Mouse (Mus musculus) CD4-positive helper T cell, adult 2 months (primary cell): ENCODE results near the gene Ruvbl2.

ENCODE experiments used
- DNase-seq: peaks from one replicate; pipeline ENCODE4 v3.0.0-alpha.2; 2012; ENCODE audit warnings: low read depth, missing footprints, low spot score

Ruvbl2 gene

DNA sequence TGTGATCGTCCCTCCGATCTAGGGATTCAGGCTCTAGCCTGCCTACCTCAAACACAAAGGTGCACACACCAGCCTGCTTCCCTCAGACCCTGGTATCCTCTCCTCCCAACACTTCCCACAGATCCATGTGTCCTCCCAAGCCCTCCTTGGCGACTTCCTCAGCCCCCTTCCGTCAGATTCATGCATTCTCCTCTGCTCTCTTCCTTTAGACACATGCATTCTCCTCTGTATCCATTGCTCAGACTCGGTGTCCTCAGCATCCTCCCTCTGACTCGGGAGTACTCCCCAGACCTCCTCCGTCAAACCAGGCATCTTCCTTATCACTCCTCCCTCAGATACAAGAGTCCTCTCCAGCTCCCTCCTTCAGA lies 4.1 kb downstream of the Ruvbl2 start:
- DNase-seq, result no peak

DNA sequence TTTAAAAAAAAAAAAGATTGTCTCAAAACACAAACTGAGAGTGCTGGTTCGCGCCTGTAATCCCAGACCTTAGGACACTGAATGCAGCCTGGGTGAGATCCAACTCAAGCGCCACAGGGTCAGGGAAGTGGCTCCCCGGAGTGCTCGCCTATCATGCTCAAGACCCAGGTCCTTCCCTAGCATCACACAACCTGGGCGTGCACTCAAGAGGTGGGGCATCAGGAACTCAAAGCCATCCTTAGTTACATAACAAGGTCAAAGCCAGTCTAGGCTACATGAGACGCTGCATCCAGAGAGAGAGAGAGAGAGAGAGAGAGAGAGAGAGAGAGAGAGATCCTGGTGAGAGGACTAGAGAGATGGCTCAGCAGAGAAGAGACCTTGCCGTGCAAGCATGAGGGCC lies 11.3 kb downstream of the Ruvbl2 start:
- no peak for DNase-seq

DNA sequence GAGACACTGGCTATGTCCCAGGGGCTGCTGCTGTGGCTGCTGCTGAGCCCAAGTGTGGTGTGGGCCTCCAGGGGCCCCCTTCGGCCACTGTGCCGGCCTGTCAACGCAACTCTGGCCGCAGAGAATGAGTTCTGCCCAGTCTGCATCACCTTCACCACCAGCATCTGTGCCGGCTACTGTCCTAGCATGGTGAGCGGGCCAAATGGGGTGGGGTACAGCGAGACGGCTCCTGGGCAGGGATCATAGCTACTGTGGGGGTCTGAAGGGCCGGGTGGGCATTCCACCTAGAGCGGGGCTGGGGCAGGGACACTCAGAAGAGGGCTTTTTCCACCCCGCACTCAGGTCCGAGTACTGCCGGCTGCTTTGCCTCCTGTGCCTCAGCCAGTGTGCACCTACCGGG lies 16.7 kb downstream of the Ruvbl2 start:
- no peak for DNase-seq

DNA sequence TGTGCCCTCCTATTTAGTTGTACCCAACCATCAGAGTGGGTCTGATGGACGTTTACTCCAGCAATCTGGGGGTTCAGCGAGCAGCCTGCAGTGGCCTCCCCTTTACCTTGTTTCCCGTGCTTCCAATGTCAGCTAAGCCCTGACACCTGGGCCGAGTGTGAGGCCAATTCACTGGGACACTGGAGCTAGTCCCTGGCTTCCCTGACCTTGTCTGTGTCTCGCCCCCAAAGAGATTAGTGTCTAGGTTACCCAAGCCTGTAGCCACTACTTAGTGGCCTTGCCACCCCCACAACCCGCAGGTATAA lies 17.3 kb downstream of the Ruvbl2 start, which contains the start of gene Lhb:
Lhb (plus strand) TSS at position 206 of the 305 bp plus-strand sequence.
- DNase-seq, result no peak

DNA sequence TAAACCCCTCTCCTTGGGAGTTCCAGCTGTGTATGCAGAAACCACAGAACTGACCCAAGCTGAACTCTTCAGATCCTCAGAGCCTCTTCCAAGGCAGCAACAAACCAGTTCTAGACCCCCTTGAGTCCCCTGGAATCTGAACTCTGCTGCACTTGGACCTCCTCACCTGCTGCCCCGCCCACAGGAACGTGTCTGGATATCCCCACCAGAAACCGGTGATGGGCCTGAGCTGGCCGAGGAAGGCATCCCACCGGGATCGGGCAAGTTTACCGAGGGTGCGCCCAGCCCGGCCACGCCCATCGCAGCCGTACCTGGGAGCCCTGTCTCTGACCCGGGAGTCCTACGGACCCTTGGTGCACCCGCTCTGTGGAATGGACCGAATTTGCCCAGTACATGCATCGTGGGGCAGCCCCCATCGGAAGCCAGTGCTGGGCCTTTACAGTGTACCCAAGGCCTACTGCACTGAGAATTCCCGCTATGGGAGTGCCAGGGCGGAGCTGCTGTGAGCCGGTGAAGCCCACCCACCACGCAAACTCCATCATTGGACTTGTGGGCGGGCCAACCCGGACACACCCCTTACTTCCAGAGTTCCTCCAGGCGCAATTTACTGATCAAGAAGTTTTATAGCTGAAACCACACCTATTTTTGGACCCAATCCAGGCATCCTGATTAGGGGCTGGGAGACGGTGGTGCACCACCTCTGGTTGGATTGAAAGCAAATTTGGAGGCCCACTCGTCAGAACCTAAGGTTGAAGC lies 17.9 kb downstream of the Ruvbl2 start:
- no peak for DNase-seq

DNA sequence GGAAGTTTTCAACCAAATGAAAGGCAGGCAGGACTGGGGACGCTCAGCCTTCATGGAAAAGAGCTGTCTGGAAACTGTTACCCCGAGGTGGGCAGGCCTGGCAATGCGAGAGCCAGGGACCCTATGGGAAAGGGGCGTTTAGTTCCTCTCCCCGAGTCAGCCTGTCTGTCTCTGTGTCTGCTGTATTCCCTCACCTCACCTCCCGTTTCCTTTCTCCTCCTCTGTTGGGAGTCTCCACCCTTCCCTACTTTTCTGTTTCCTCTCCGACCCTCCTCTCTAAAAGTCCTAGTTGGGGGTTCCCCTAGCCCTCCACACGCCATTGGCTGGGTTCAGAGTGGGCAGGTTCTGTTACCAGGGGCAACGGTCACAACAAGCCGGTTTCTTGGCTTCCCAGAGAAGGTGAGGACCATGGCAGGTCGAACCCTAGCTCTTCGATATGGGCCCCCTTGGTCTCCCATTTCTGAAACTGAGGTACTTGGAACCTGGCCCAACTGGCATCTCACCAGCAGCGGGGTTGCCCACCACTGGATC lies 19.9 kb downstream of the Ruvbl2 start:
- DNase-seq, result no peak

DNA sequence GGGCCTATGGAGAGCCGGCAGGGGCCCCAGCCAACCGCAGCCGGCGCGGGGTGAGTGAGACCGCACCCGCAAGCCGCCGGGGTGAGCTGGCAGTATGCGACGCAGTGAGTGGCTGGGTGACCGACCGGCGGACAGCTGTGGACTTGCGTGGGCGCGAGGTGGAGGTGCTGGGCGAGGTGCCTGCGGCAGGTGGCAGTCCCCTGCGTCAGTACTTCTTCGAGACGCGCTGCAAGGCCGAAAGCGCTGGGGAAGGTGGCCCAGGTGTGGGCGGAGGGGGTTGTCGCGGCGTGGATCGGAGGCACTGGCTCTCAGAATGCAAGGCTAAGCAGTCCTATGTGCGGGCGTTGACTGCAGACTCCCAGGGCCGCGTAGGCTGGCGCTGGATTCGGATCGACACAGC lies 22.3 kb downstream of the Ruvbl2 start:
- DNase-seq, result peak; percentile 72

DNA sequence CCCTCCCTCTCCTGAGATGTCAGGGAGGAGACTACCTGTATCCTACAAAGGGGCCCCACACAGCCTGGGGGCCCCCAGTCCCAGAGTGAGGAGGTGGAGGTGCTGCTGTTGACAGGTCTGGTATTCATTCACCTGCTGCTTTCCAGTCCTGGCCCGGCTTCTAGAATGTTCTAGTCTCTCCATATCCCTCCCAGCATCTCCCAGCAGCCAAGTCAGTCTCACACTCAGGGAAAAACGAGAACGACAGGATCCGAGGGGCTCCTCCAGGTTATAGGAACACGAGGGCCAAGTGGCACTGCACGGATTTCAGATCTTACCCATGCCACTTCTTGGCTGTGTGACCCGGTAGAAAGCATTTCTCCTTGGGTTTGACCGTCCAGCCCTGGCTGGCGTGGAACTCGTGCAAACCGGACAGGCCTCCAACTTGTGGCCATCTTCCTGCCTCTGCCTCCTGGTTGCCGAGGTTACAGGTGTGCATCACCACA lies 23.1 kb downstream of the Ruvbl2 start:
- DNase-seq, result no peak

DNA sequence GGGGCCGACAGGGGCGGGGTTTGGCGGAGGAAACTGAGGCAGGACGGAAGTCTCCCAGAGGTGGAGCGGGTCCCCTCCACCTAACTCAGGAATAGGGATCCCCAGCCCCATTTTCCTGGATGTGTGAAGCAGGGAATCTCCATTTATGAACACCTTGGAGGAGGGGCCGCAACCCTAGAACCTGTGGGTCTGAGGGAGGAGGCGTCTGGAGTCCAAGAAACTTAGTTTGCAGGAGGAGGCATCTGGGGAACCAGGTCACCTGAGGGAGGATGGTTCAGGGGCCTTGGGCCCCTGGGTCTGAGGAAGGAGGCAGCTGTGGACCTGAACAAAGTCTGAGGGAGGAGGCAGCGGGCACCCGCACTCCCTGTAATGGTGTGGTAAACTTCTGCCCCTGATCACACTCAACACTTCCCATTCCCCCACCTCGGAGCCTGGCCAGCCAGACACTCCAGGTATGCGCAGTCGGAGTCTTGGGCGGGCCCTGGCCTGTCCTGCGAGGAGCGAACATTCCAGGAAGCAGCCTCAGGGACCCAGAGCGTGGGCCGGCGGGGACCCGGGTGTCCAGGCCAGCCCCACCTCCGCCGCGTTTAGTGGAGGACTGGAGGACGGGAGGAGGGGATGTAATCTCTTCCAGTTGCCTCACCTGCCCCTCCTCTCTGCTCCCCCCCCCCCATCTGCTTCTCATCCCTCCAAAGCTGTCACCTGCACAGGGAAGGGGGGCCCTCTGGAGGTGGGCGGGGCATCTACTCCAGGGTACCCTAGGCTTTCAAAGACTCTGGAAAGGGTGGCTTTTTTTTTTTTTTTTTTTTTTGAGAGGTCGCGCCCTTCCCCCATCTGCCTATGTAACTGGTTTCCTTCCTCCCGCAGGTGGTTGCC lies 23.8 kb downstream of the Ruvbl2 start:
- peak; percentile 25 for DNase-seq

DNA sequence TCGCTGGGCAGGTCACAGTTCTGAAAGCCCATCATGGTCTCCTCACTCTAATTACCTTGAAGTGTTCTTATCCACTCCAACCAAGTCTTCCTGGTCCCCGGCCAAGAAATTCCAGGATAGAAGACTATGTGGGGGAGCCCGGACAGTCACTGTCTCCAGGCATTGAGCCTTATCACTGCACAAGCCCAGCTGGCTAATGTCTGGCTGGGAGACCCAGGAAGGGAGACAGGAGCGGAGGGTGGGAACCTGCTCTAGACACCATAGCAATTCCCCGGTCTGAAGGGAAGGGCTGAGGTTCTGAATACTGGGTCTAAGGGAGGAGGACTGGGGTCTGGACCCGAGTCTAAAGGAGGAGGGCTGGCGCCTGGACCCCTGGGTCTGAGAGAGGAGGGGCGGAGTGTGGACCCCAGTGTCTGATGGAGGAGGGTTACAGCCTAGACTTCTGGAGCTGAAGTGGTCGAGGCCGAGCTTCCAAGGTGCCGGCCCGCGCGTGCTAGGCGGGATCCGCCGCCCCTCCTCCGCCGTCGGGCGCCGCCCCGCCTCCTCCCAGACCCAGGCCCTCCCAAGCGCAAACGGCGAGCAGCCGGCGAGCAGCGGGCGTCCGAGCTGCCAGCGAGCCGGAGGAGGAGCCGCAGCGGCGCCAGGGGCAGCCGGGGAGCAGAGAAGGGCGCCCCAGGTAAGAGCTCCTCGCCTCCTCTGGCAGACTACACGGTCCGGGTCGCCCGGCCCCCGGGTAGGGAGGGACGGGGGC lies 24.6 kb downstream of the Ruvbl2 start, which contains the start of gene Ntf5:
Ntf5 (plus strand) TSS at position 583 of the 751 bp plus-strand sequence.
- DNase-seq, result peak; percentile 37

DNA sequence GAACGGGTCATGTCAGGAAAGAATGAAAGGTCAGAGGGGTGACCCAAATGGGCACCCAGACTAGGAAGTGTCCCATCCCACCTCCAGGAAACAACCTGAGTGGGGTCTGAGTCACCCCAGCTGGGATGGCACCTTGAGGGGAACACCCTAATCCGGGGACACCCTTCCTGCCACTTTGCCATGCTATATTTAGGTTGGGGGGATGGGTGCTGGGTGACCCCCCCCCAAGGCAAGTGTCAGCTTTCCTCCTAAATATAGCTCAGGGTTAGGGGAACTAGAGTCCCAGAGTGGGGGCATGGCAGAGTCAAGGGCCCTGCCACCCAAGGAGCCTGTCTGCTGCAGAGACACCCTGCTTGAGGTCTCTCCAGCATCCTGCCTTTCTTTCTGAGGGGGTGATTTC lies 25.5 kb downstream of the Ruvbl2 start:
- no peak for DNase-seq

DNA sequence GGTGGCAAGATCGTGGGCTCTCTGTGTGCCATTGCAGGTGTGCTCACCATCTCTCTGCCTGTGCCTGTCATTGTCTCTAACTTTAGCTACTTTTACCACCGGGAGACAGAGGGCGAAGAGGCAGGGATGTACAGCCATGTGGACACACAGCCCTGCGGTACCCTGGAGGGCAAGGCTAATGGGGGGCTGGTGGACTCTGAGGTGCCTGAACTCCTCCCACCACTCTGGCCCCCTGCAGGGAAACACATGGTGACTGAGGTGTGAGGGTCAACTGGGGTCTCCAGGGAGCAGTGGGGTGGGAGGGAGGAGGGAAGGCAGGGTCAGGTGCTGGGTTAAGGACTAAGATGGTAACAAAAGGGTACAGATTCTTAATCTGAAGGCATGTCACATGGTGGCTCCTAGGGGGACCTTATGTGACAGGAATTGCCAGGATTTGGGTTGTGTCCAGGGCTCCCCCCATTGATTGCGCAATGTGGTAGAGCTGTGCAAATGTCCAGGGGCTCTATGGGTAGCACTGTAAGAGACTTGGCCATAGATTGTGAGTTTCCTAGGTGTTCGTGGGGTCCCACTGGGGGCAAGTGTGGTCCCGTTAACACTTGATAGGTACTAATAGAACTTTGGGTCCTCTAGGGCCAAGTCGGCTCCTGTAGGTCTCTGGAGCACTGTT lies 28.3 kb downstream of the Ruvbl2 start:
- no peak for DNase-seq

DNA sequence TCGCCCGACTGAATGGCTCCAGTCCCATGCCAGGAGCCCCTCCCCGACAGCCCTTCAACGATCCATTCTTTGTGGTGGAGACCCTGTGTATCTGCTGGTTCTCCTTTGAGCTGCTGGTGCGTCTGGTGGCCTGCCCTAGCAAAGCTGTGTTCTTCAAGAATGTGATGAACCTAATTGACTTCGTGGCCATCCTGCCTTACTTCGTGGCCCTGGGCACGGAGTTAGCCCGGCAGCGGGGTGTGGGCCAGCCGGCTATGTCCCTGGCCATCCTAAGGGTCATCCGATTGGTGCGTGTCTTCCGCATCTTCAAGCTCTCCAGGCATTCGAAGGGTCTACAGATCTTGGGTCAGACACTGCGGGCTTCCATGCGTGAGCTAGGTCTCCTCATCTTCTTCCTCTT lies 28.9 kb downstream of the Ruvbl2 start:
- DNase-seq, result no peak

DNA sequence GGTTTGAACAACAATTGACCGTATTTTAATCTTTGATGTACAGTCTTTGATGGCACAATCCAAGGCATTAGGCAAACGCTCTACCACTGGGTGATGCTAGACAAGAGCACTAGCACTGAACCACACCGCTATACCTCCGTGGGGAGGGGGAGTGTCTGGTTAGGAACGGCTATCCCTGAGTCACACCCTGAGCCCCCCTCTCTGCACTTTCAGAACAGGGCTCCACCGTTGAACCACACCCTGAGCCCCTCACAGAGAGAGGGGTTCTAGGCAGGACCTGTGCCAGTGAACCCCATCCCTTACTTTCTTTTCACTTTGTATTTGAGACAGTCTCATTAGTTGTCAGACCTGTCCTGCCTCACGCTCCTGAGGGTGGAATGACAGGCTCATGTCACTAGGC lies 29.5 kb downstream of the Ruvbl2 start:
- DNase-seq, result no peak

DNA sequence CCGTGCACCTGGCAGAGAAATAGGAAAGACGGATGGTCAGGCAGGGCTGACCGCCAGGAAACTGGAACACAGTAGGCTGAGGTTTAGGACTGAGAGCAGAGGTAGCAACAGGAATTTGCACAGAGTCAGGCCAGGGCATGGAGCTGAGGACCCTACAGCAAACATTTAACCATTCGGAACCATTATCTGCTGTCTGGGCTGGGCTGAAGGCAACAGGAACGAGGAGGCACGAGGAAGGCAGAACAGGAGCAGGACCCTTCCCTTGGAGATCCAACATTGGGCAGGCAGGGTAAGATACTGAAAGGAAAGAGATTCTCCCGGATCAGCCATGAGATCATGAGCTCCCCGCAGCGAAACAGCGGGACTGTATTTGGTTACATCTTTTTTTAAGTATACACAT lies 30.1 kb downstream of the Ruvbl2 start:
- DNase-seq, result no peak

DNA sequence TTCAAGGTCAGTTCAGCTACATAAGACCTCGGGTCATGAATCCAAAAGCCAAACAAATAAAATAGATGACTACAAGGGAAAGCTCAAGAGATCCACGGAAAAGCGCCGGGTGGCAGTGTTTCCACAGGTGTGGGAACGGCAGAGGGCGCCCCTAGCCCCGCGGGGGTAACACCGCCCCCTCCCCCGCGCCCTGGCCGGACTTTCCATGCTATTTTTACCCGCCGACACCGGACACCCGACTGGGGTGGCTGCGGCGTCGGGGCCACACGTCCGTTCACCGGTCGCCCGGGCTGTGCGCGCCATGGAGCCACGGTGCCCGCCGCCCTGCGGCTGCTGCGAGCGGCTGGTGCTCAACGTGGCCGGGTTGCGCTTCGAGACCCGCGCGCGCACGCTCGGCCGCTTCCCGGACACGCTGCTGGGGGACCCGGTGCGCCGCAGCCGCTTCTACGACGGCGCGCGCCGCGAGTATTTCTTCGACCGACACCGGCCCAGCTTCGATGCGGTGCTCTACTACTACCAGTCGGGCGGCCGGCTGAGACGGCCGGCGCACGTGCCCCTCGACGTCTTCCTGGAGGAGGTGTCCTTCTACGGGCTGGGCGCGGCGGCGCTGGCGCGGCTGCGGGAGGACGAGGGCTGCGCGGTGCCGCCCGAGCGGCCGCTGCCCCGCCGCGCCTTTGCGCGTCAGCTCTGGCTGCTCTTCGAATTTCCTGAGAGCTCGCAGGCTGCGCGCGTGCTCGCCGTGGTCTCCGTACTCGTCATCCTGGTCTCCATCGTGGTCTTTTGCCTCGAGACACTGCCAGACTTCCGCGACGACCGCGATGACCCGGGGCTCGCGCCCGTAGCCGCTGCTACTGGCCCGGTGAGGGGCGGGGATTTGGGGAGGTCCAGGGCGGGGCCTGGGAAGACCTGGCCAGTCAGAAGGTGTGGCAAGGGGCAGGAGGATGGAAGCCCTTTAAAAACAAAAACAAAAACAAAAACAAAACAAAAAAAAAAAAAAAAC lies 31.4 kb downstream of the Ruvbl2 start:
- DNase-seq, result peak; percentile 41

DNA sequence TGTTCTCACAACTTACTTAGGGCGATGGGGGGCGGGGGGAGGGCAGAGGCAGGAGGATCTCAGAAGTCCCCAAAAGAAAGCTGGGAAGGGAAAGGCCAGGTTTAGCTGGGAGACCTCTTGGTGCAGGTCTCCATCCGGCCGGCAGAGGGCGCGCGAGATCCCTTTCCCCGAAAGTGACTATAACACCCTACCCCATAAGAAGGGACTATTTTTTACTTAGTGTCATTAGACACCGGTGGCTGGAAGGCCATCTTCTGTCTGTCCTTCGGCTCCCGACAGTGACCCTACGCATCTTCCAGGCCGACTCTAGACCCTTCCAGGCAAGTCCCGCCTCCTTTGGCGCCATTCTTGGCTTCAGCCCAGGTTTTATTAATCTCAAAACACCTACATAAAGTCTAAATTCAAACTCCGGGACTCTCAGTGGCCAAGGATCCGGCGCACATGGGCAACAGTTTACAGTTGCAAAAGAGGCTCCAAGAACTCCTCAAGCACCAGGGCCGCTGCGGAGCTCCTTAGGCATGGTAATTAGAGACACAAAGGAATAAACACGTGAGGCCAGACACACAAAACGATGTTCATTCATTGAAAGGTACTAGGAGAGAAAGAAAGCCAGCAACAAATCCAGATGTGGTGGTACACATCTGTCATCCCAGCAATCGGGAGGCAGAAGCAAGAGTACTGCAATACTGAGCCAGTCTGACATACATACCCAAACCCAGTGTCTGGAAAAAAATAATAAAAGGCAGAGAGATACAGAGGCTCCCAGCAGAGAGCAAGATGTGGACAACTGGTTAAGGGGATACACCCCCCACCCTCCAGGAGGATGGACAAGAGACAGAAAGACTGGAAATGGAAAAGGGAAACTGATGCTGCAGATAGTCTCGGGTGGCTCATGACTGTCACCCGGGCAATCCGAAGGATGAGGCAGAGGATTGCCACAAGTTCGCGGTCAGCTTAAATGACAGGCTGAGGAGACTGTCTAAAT lies 32.5 kb downstream of the Ruvbl2 start, which contains the start of gene Kcna7:
Kcna7 (plus strand) TSS at position 563 of the 985 bp plus-strand sequence.
- DNase-seq, result peak; percentile 64

DNA sequence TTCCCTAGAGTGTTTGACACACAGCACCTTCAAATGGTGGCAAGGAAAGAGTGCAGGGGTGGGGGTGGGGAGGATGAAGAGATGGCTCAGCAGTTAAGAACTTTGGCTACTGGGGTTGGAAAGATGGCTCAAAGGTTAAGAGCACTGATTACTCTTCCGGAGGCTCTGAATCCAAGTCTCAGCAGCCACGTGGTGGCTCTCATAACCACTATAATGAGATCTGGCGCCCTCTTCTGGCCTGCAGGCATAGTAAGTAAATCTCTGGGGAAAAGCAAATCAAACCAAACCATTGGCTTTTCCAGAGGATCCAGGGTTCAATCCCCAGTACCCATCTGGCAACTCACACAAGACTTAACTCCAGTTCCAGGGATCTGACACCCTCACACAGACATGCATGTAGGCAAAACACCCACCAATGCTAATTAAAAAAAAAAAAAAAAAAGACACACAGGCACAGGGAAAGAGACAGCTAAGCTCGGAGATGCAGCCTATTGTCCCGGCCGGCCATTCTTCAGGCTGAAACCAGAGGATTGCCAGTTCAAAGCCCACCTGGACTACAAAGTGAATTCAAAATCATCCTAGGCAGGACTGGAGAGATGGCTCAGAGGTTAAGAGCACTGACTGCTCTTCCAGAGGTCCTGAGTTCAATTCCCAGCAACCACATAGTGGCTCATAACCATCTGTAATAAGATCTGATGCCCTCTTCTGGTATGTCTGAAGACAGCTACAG lies 34.2 kb downstream of the Ruvbl2 start:
- peak; percentile 81 for DNase-seq
